Mouse (Mus musculus) midbrain, embryonic 16.5 days (tissue): ENCODE measurements around the gene Ttc9. TPM values are rescaled to one million over a fixed set of nuclear protein-coding genes. Genes with fewer than 3 reads are reported as not detected.

ENCODE experiments used
- ATAC-seq: fragments of 200-750 bp; cut with Nextera tagmentation; 2 replicates; pipeline ENCODE4 v1.8.0; 2017; ENCODE audit warnings: moderate TSS enrichment
- H3K27ac ChIP-seq: fragments of 300-500 bp; sonication (generic); 2 replicates; pipeline ENCODE4 v1.5.1; 2014; ENCODE audit warnings: mild to moderate bottlenecking, low read length, mixed read lengths
- H3K27me3 ChIP-seq: fragments of 300-500 bp; sonication (generic); 2 replicates; pipeline ENCODE4 v1.6.1; 2014; ENCODE audit warnings: low read depth, low read length, mixed read lengths; ENCODE audit not compliant: control insufficient read depth, insufficient read depth
- H3K36me3 ChIP-seq: fragments of 300-500 bp; sonication (generic); 2 replicates; pipeline ENCODE4 v1.6.1; 2014; ENCODE audit warnings: mild to moderate bottlenecking, low read length, moderate library complexity, mixed read lengths; ENCODE audit not compliant: control insufficient read depth, insufficient read depth
- H3K4me1 ChIP-seq: fragments of 300-500 bp; sonication (generic); 2 replicates; pipeline ENCODE4 v1.6.1; 2014; ENCODE audit warnings: mild to moderate bottlenecking, low read length, mixed read lengths; ENCODE audit not compliant: control insufficient read depth, insufficient read depth
- H3K4me2 ChIP-seq: fragments of 300-500 bp; sonication (generic); 2 replicates; pipeline ENCODE4 v1.6.1; 2014; ENCODE audit warnings: mild to moderate bottlenecking, low read length, mixed read lengths
- H3K4me3 ChIP-seq: fragments of 300-500 bp; sonication (generic); 2 replicates; pipeline ENCODE4 v1.5.1; 2014; ENCODE audit warnings: low read depth, mild to moderate bottlenecking, low read length, moderate library complexity, mixed read lengths
- H3K9ac ChIP-seq: fragments of 300-500 bp; sonication (generic); 2 replicates; pipeline ENCODE4 v1.6.1; 2014; ENCODE audit warnings: low read depth, low read length, mixed read lengths
- H3K9me3 ChIP-seq: fragments of 300-500 bp; sonication (generic); replicated peaks from 2 replicates; pipeline ENCODE4 v1.6.1; 2014; ENCODE audit warnings: mild to moderate bottlenecking, low read length, mixed read lengths; ENCODE audit not compliant: control insufficient read depth, poor library complexity, severe bottlenecking
- WGBS: fragments of 180-500 bp; shearing (Covaris S2); extraction: QIAGEN DNeasy Blood & Tissue Kit; methylation state at CpG from one replicate; pipeline ENCODE4 v1.1.7; 2014; 5-methylcytosine and 5-hydroxymethylcytosine counted together
- polyA plus RNA-seq: library from polyadenylated mRNA; unstranded; fragments of >200 nt; fragmentation: Nextera tagmentation; extraction: Ambion mirVana; gene quantifications from 2 replicates; pipeline ENCODE4 v1.2.1, GENCODE M21; 2015

Gene Ttc9
- polyA plus RNA-seq, 1 experiment from 2014 or later = 17.2 TPM

DNA sequence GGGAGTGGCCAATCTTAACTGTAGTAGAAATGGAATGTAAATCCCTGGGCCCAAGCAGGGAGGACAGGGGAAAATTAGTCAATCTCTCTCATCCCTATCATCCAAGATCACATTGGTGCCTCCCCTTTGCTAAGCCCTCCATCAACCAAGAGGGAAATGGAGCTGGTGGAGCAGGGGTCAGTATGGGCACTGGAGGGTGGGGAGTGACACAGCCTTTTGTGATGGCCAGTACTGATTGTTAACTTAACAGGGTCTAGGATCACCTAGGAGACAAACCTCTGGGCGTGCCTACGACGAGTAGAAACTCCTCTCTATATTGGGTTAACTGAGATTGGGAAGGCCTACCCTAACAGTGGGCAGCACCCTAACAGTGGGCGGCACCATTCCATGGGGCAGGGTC is 7.7 kb upstream of the Ttc9 start:
- Histone ChIP-seq H3K9ac (no peak overlapping the region), H3K4me1 (no peaks in the 10 kb centered on the region), H3K4me2 (no peak overlapping the region), H3K27me3 (no peaks in the 10 kb centered on the region; the same call in 1 of the 2 replicates), H3K9me3 (no peaks in the 10 kb centered on the region), H3K36me3 (no peaks in the 10 kb centered on the region), H3K4me3 (no peak overlapping the region), H3K27ac (no peak overlapping the region)
- 70% methylated on average over 4 of the region's 4 CpGs for WGBS
- no peak for ATAC-seq

- no peak for ATAC-seq
- WGBS = 81% methylated on average over 12 of the region's 12 CpGs
- no peak overlapping the region for H3K27ac ChIP-seq
Observed at GRCm38 (mm10) chr12:81626226-81626861, 4.7 kb upstream of the Ttc9 start.

GRCm38 (mm10) chr12:81627426-81627825 is 3.6 kb upstream of the Ttc9 start:
- Histone ChIP-seq H3K4me3 (no peak overlapping the region), H3K4me2 (no peak overlapping the region), H3K36me3 (no peaks in the 10 kb centered on the region), H3K9me3 (no peaks in the 10 kb centered on the region), H3K4me1 (no peaks in the 10 kb centered on the region; the same call in 1 of the 2 replicates), H3K9ac (no peak overlapping the region), H3K27me3 (no peaks in the 10 kb centered on the region; the same call in 1 of the 2 replicates), H3K27ac (no peak overlapping the region)
- WGBS = 87% methylated on average over 6 of the region's 6 CpGs
- no peak for ATAC-seq

More at GRCm38 (mm10) chr12:81626226-81626861, 4.7 kb upstream of the Ttc9 start:
- Histone ChIP-seq H3K9me3 (no peaks in the 10 kb centered on the region), H3K4me3 (no peak overlapping the region), H3K4me1 (no peaks in the 10 kb centered on the region), H3K27me3 (no peaks in the 10 kb centered on the region; the same call in 1 of the 2 replicates), H3K9ac (no peak overlapping the region), H3K4me2 (no peak overlapping the region), H3K36me3 (no peaks in the 10 kb centered on the region)

- Histone ChIP-seq H3K4me3 (no peak overlapping the region), H3K9ac (no peak overlapping the region), H3K4me1 (peaks cover 7% of the 10 kb centered on the region), H3K9me3 (no peaks in the 10 kb centered on the region), H3K36me3 (no peaks in the 10 kb centered on the region), H3K4me2 (no peak overlapping the region), H3K27ac (no peak overlapping the region), H3K27me3 (no peaks in the 10 kb centered on the region; the same call in 1 of the 2 replicates)
- WGBS = 86% methylated on average over 4 of the region's 4 CpGs
- ATAC-seq = no peak
Observed at GRCm38 (mm10) chr12:81628091-81628490, 3.0 kb upstream of the Ttc9 start.

DNA sequence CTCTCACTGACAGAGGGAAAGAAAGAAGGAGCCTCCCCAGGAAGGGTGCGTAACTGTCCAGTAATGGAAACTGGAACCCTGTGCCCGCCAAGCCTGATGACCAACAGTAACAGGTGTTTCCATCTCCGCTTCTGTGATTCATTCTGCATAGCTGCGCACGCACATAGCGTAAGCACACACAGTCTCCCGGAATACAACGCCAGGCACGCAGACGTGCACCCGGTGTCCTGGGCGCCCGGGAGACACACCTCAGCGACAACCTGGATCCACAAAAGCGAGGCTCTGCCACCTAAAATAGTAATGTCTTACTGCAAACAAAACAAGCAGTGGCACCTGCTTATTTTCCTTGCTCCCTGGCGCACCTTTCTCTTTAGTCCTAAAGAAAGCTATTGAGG is 532 bp upstream of the Ttc9 start:
- no peaks in the 10 kb centered on the region; the same call in 1 of the 2 replicates for H3K27me3 ChIP-seq
- peak overlapping the region; percentile 82 for H3K4me3 ChIP-seq
- peak; percentile 82 for ATAC-seq
- H3K36me3 ChIP-seq = no peaks in the 10 kb centered on the region
- no peaks in the 10 kb centered on the region for H3K9me3 ChIP-seq
- H3K27ac ChIP-seq = peak overlapping the region; percentile 96
- H3K4me2 ChIP-seq = peak overlapping the region; percentile 72
- under 1% methylated on average over 16 of the region's 16 CpGs for WGBS
- H3K4me1 ChIP-seq = peaks cover 9% of the 10 kb centered on the region
- peak overlapping the region; percentile 80 for H3K9ac ChIP-seq

- Histone ChIP-seq H3K36me3 (no peaks in the 10 kb centered on the region), H3K4me2 (peak overlapping the region; percentile 72)
- WGBS = 2% methylated on average over 26 of the region's 31 CpGs
Observed at GRCm38 (mm10) chr12:81631661-81632401, 782 bp downstream of the Ttc9 start.

DNA sequence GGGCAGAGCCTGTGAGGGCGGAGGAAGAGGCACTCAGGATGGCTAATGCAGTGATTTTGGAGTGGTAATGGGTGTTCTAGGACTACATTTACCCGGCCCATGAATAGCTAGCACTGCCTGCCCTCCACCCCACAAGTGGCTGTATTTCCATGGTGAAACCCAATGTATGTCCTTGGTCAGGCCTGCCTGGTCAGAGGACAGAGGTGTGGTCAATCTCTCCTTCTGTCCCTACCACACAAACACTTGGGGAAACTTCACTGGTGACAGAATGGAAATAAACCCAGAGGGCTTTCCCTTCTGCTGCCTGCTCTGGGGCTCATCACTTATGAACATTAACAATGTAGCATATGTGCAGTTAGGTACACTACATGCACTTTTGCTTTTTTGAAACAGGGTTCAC is 2.2 kb downstream of the Ttc9 start:
- no peak for ATAC-seq
- Histone ChIP-seq H3K4me3 (no peak overlapping the region), H3K9ac (no peak overlapping the region)

More at GRCm38 (mm10) chr12:81631661-81632401, 782 bp downstream of the Ttc9 start:
- Histone ChIP-seq H3K9ac (peak overlapping the region; percentile 80), H3K4me3 (peak overlapping the region; percentile 82), H3K9me3 (no peaks in the 10 kb centered on the region), H3K4me1 (peaks cover 9% of the 10 kb centered on the region), H3K27ac (peak overlapping the region; percentile 96), H3K27me3 (no peaks in the 10 kb centered on the region; the same call in 1 of the 2 replicates)
- ATAC-seq = peak; percentile 58; the same call in 1 of the 2 replicates

DNA sequence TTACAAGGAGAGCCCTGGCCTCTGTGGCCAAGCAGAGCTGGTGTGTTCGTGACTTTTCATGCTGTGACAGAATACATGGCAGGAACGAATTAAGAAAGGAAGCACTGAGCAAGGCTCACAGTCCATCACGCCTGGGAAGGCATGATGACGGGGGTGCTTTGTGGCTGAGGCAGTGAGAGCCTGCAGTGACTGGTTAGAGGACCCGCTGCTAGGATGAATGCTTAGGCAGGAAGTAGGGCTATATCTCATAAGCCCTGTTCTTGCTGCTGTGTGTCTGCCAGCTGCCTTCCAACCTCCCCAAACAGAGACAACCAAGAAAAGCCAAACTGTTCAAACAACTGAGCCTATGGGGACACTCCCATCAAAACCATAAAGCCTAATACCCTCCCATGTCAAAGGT is 9.6 kb downstream of the Ttc9 start:
- Histone ChIP-seq H3K27me3 (no peaks in the 10 kb centered on the region), H3K9ac (no peak overlapping the region), H3K9me3 (no peaks in the 10 kb centered on the region), H3K4me3 (no peak overlapping the region), H3K36me3 (0 out of 2 replicates have a peak, but pooled peaks cover 3% of the 10 kb centered on the region), H3K27ac (no peak overlapping the region), H3K4me1 (peaks cover 2% of the 10 kb centered on the region; the same call in 1 of the 2 replicates), H3K4me2 (no peak overlapping the region)
- WGBS = 77% methylated on average over 5 of the region's 5 CpGs
- no peak for ATAC-seq

More for the DNA sequence above, 2.2 kb downstream of the Ttc9 start:
- H3K36me3 ChIP-seq = 0 out of 2 replicates have a peak, but pooled peaks cover 3% of the 10 kb centered on the region
- WGBS = 84% methylated on average over 2 of the region's 2 CpGs
- H3K27me3 ChIP-seq = no peaks in the 10 kb centered on the region; the same call in 1 of the 2 replicates
- peaks cover 9% of the 10 kb centered on the region for H3K4me1 ChIP-seq
- H3K27ac ChIP-seq = no peak overlapping the region
- H3K9me3 ChIP-seq = no peaks in the 10 kb centered on the region
- H3K4me2 ChIP-seq = peak overlapping the region; percentile 72
